Mouse (Mus musculus) cortical plate, adult 2 months (tissue): Measurements from ENCODE around the gene H2al2a.

Source experiments
- CTCF ChIP-seq: fragments of 200-500 bp; IDR thresholded peaks from 2 replicates; pipeline ENCODE4 v1.5.1; 2011; ENCODE audit warnings: mild to moderate bottlenecking, control low read depth, low read length; ENCODE audit not compliant: insufficient read depth; ENCODE audit errors: extremely low read depth
- POLR2A ChIP-seq: fragments of 200-500 bp; IDR thresholded peaks from 2 replicates; pipeline ENCODE4 v1.6.1; 2011; ENCODE audit warnings: mild to moderate bottlenecking, low read length, control low read depth; ENCODE audit not compliant: insufficient read depth; ENCODE audit errors: extremely low read depth

- no peak for TF ChIP-seq CTCF
- TF ChIP-seq POLR2A, result no peak
Measured at GRCm38 (mm10) chr2:18004286-18004685, 7.5 kb upstream of the H2al2a start.
